Mouse (Mus musculus) right cerebral cortex, adult 2 months (tissue): Measurements from ENCODE around the gene Fxr2.
"Not testable (repeated sequence)": the region's sequence is repeated elsewhere in the genome, so short reads cannot be mapped to it uniquely, and the experiment has no call there.

Source experiments
- DNase-seq, 2 experiments: peaks; one replicate each; pipeline ENCODE4 v3.0.0; 2021 to 2022; ENCODE audit warnings: low spot score in 2 of 2

Gene Fxr2

GRCm38 (mm10) chr11:69610899-69611298 is 21.9 kb upstream of the Fxr2 start:
- no peak for DNase-seq

DNA sequence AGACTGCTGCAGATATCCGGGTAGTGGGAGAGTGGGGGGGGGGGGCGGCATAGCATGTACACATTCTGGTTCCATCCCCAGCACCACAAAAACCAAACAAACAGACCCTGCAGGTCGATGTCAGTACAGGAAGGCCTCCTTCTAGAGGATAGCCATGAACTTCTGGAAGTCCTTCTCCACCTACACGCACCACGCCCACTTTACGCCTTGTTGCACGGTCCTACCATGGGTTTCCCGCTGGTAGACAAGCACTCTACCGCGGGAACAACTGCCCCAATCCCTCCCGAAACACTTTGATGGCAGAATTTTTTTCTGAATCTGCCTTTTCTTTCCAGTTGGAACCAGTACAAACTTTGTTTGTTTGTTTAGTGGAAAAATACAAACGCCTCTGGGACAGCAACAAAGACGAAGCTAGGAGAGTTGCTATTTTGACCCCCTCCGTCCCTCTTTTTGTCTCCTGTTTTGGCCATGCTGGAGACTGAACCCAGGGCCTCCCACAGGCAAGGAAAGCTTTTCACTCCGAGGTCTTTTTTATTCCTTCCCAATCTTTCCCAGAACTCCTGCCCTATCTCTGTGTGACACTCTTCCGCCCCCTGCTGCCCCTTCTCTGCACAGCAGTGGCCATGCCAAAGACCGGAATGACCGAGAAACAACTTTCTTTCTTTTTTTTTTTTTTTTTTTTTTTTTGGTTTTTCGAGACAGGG is 19.1 kb upstream of the Fxr2 start:
- peak; percentile 79 to 82 for DNase-seq

GRCm38 (mm10) chr11:69614257-69614588 is 18.6 kb upstream of the Fxr2 start:
- not testable (repeated sequence) for DNase-seq

- DNase-seq, result no peak
Observed at GRCm38 (mm10) chr11:69616781-69617180, 16.0 kb upstream of the Fxr2 start.

GRCm38 (mm10) chr11:69617805-69618204 is 15.0 kb upstream of the Fxr2 start, which contains the start of gene Shbg:
Gene Shbg (minus strand): TSS chr11:69617905.
- DNase-seq, result no peak

- no peak for DNase-seq
Observed at GRCm38 (mm10) chr11:69620394-69621081, 12.3 kb upstream of the Fxr2 start.

DNA sequence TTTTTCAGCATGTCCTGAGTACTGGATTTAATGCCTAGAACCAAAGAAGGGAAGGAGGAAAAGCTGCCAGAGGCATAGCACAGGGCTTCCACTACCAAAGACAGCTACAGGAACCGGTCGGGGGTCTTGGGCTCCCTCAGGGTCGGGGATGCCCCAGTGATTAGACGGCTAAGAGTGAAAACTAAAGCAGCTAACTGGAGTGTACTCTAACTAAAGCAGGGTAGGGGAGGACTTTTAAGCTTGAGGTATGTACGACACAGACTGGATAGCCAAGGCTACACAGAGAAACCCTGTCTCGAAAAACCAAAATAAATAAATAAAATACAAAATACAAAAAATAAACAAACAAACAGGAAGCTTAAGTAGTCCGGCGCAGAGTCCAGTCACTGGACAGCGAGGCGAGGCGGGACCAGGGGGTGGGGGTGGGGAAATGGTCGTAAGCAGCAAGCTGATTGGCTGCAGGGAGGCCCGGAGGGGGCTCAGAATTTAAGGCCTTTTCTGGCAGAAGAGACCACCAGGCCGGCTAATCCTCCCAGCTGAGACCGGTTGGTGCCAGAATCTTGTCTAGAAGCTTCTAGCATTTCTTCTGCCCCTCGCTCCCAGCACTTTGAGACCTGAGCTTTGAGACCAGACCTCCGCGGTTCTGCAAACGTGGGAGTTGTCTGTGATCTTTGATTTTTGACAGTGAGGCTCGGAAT is 11.1 kb upstream of the Fxr2 start, which contains the start of gene Sat2:
Gene Sat2, plus strand, starts transcription at position 454 of the 698 bp plus-strand sequence.
- DNase-seq, result peak in 1 of 2 experiments; percentile 58

DNA sequence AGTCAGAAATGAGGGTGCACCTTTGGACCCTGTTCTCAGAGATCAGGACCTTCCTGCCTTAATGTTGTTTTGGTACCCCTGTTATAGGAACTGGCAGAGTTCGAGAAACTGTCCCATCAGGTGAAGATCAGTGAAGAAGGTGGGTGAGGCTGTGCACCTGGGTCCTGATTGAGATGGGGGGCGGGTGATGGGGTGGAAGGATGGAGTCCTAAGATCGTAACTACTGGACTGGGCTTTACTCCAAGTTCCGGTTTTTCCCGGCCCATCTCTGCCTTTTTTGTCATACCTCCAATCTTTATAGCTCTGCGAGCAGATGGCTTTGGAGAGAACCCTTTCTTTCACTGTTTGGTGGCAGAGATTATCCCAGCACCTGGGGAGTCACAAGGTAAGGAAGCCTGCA is 10.4 kb upstream of the Fxr2 start:
- no peak for DNase-seq

DNA sequence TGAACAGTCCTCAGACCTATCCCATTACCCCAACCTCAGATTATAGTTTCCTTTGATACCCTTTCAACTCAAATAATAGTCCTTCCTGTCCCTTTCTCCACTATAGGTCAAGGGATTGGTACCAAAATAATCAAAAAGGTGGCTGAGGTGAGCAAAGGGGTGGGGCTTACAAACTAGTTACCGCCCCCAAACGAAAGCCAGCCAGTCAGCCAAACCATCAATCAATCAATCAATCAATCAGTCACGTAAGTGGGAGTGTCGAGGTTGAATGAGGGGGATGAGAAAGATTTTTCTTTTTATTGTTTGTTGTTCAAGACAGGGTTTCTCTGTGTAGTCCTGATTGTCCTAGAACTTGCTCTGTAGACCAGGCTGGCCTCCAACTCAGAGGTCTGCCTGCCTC is 9.8 kb upstream of the Fxr2 start:
- DNase-seq, result no peak

DNA sequence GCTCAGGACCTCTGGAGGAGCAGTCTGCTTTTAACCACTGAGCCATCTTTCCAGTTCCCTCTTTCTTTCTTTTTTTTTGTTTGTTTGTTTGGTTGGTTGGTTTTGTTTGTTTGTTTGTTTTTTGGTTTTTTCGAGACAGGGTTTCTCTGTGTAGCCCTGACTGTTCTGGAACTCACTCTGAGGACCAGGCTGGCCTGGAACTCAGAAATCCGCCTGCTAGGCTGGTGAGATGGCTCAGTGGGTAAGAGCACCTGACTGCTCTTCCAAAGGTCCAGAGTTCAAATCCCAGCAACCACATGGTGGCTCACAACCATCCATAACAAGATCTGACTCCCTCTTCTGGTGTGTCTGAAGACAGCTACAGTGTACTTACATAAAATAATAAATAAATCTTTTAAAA is 8.5 kb upstream of the Fxr2 start:
- DNase-seq, result not testable (repeated sequence)

- DNase-seq, result peak; percentile 78 to 80
Observed at GRCm38 (mm10) chr11:69628286-69628685, 4.5 kb upstream of the Fxr2 start.

GRCm38 (mm10) chr11:69629802-69630201 is 3.0 kb upstream of the Fxr2 start:
- DNase-seq, result no peak

- DNase-seq, result no peak
Observed at GRCm38 (mm10) chr11:69633128-69633866, 507 bp downstream of the Fxr2 start.

DNA sequence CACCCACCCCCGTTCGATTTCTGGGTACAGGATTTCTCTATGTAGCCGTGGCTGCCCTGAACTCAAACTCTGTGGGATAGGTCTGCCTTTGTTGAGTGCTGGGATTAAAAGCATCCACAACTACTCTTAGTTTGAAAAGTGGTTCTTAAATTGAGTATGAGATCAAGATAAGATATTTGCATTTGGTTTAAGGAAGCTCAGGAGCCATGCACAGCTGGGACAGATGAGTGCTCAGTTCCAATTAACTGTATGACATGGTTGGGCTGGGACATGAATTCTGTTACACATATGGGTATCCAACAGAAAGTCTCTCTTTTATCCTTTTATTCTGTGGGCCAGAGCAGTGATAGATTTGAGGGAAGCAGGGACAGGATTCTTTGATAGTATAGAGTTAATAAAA is 2.7 kb downstream of the Fxr2 start:
- no peak for DNase-seq

DNA sequence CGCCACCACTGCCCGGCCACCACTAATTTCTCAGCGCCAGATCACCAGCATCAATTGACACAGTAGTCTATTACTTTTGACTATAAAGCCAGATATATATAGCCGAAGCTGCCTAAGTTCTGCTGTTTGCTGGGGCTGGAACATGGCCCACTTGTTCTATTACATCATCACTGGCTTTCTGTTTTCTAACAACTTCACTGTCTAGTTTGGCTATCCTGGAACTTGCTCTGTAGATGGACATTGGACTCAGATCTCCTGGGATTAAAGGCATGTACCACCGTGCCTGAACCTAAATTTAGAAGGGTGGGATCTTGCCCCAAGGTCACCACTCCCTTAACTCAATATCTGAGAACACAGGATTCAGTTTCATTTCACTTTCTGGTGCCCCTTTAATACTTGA is 13.1 kb downstream of the Fxr2 start:
- no peak for DNase-seq

GRCm38 (mm10) chr11:69653399-69653798 is 20.6 kb downstream of the Fxr2 start:
- no peak for DNase-seq

GRCm38 (mm10) chr11:69654760-69655159 is 22.0 kb downstream of the Fxr2 start:
- DNase-seq, result no peak

GRCm38 (mm10) chr11:69655264-69656064 is 22.7 kb downstream of the Fxr2 start, which contains the start of gene Sox15:
Gene Sox15 (plus strand): TSS chr11:69655314.
- peak; percentile 70 to 85 for DNase-seq

GRCm38 (mm10) chr11:69656065-69656455 is 23.3 kb downstream of the Fxr2 start:
- no peak for DNase-seq

GRCm38 (mm10) chr11:69656617-69657461 is 24.0 kb downstream of the Fxr2 start:
- DNase-seq, result peak in 1 of 2 experiments; percentile 68
